Mouse (Mus musculus) thymus, adult 2 months (tissue): ENCODE results near the gene Calm3. TPM values are rescaled to one million over a fixed set of nuclear protein-coding genes. Genes with fewer than 3 reads are reported as not detected.

ENCODE experiments used
- DNase-seq: peaks from one replicate; pipeline ENCODE4 v3.0.0; 2021
- H3K27ac ChIP-seq: fragments of 200-500 bp; 2 replicates; pipeline ENCODE4 v1.5.1; 2012; ENCODE audit warnings: low read length, control low read depth; ENCODE audit not compliant: control insufficient read depth, insufficient read depth
- H3K27me3 ChIP-seq: fragments of 200-500 bp; 2 replicates; pipeline ENCODE4 v1.6.1; 2012; ENCODE audit warnings: mild to moderate bottlenecking, low read length, moderate library complexity, mixed read lengths; ENCODE audit not compliant: control insufficient read depth, insufficient read depth
- H3K36me3 ChIP-seq: fragments of 200-500 bp; 2 replicates; pipeline ENCODE4 v1.6.1; 2012; ENCODE audit warnings: mild to moderate bottlenecking, low read length, moderate library complexity; ENCODE audit not compliant: control insufficient read depth, insufficient read depth
- H3K4me1 ChIP-seq: fragments of 200-500 bp; replicated peaks from 2 replicates; pipeline ENCODE4 v1.6.1; 2012; ENCODE audit warnings: low read length; ENCODE audit not compliant: control insufficient read depth, insufficient read depth
- H3K4me3 ChIP-seq: fragments of 200-500 bp; 2 replicates; pipeline ENCODE4 v1.5.1; 2012; ENCODE audit warnings: mild to moderate bottlenecking, low read length, control low read depth, moderate library complexity; ENCODE audit not compliant: control insufficient read depth, insufficient read depth
- CTCF ChIP-seq: fragments of 200-500 bp; IDR thresholded peaks from 2 replicates; pipeline ENCODE4 v1.5.1; 2012; ENCODE audit warnings: mild to moderate bottlenecking, control low read depth, low read length, moderate library complexity, borderline replicate concordance; ENCODE audit not compliant: control insufficient read depth, poor library complexity, insufficient read depth; ENCODE audit errors: extremely low read depth
- POLR2A ChIP-seq: fragments of 200-500 bp; IDR thresholded peaks from 2 replicates; pipeline ENCODE4 v1.6.1; 2012; ENCODE audit warnings: mild to moderate bottlenecking, low read length, control low read depth, moderate library complexity; ENCODE audit not compliant: control insufficient read depth, poor library complexity, insufficient read depth; ENCODE audit errors: extremely low read depth
- WGBS: fragments of 180-500 bp; shearing (Covaris S2); methylation state at CpG from one replicate; pipeline ENCODE4 v1.1.7; 2018; 5-methylcytosine and 5-hydroxymethylcytosine counted together
- polyA plus RNA-seq: library from polyadenylated mRNA; depleted of rRNA; stranded (reverse); fragments of >200 nt; gene quantifications from 2 replicates; pipeline ENCODE4 v1.2.3, GENCODE M21; 2012; rRNA removed

Gene Calm3
- polyA plus RNA-seq, 1 experiment, result 398 TPM

GRCm38 (mm10) chr7:16869497-16869896, 54.4 kb downstream of the Calm3 start:
- Histone ChIP-seq H3K4me1 (peaks cover 8% of the 10 kb centered on the region), H3K4me3 (no peak overlapping the region), H3K27me3 (no peaks in the 10 kb centered on the region), H3K27ac (no peak overlapping the region), H3K36me3 (peaks cover 76% of the 10 kb centered on the region)
- whole genome bisulfite sequencing, result 95% methylated on average over 16 of the region's 16 CpGs
- TF ChIP-seq POLR2A, result no peak
- TF ChIP-seq CTCF, result no peak
- no peak for DNase-seq

GRCm38 (mm10) chr7:16867488-16867887, 56.4 kb downstream of the Calm3 start:
- H3K4me1 ChIP-seq, result no peaks in the 10 kb centered on the region
- no peaks in the 10 kb centered on the region for H3K27me3 ChIP-seq
- no peak for TF ChIP-seq POLR2A
- TF ChIP-seq CTCF, result no peak
- no peak overlapping the region for H3K27ac ChIP-seq
- H3K4me3 ChIP-seq, result no peak overlapping the region
- peaks cover 96% of the 10 kb centered on the region for H3K36me3 ChIP-seq
- DNase-seq, result no peak
- 97% methylated on average over 3 of the region's 3 CpGs for WGBS

Other genes with a start within 250 kb of the Calm3 start
- 0.75 and 0.84 TPM in 2 replicates for gene Ceacam15, start 248.4 kb downstream of the Calm3 start, polyA plus RNA-seq
- gene Ceacam9, start 202.2 kb downstream of the Calm3 start, polyA plus RNA-seq, result 0.07 TPM in 1 of 2 replicates, not detected in the other
- gene Ap2s1, start 185.7 kb downstream of the Calm3 start, polyA plus RNA-seq, result 418 and 426 TPM in 2 replicates
- gene Slc1a5, start 142.8 kb downstream of the Calm3 start, polyA plus RNA-seq, result 254 and 310 TPM in 2 replicates
- gene Strn4, start 108.2 kb downstream of the Calm3 start, polyA plus RNA-seq, result 307 and 318 TPM in 2 replicates
- 48.7 and 51.5 TPM in 2 replicates for gene Fkrp, start 107.4 kb downstream of the Calm3 start, polyA plus RNA-seq
- 363 and 406 TPM in 2 replicates for gene Prkd2, start 81.2 kb downstream of the Calm3 start, polyA plus RNA-seq
- 3.8 and 4.4 TPM in 2 replicates for gene Dact3, start 48.8 kb downstream of the Calm3 start, polyA plus RNA-seq
- 0.62 and 1.7 TPM in 2 replicates for gene Gng8, start 32.3 kb downstream of the Calm3 start, polyA plus RNA-seq
- gene Ptgir, start 17.6 kb downstream of the Calm3 start, polyA plus RNA-seq, result 11.3 and 11.4 TPM in 2 replicates
- 2.2 and 3.0 TPM in 2 replicates for gene Pnmal2, start 20.6 kb upstream of the Calm3 start, polyA plus RNA-seq
- not detected in 2 replicates for gene Pnmal1, start 35.6 kb upstream of the Calm3 start, polyA plus RNA-seq
- gene Gm42372, start 59.0 kb upstream of the Calm3 start, polyA plus RNA-seq, result 2.3 TPM in 2 replicates
- gene Ccdc8, start 68.6 kb upstream of the Calm3 start, polyA plus RNA-seq, result 1.5 and 2.0 TPM in 2 replicates
- gene Ppp5c, start 103.8 kb upstream of the Calm3 start, polyA plus RNA-seq, result 359 and 363 TPM in 2 replicates
- 2.8 and 8.9 TPM in 2 replicates for gene Hif3a, start 138.3 kb upstream of the Calm3 start, polyA plus RNA-seq
- not detected in 2 replicates for gene Psg16, start 149.9 kb upstream of the Calm3 start, polyA plus RNA-seq
- not detected in 2 replicates for gene Ceacam3, start 226.2 kb upstream of the Calm3 start, polyA plus RNA-seq